Mouse (Mus musculus) T-helper 2 cell (primary cell): Measurements from ENCODE around the gene Pcsk1n.
"Not testable (repeated sequence)": the region's sequence is repeated elsewhere in the genome, so short reads cannot be mapped to it uniquely, and the experiment has no call there.

Experiments used
- in situ Hi-C: fragments of 300-600 bp; cut with MboI, MseI; formaldehyde crosslinking; loops from one replicate; pipeline ENCODE4 v1.15.1; 2025; ENCODE audit warnings: high pct_unique_total_duplicates

Gene Pcsk1n

DNA sequence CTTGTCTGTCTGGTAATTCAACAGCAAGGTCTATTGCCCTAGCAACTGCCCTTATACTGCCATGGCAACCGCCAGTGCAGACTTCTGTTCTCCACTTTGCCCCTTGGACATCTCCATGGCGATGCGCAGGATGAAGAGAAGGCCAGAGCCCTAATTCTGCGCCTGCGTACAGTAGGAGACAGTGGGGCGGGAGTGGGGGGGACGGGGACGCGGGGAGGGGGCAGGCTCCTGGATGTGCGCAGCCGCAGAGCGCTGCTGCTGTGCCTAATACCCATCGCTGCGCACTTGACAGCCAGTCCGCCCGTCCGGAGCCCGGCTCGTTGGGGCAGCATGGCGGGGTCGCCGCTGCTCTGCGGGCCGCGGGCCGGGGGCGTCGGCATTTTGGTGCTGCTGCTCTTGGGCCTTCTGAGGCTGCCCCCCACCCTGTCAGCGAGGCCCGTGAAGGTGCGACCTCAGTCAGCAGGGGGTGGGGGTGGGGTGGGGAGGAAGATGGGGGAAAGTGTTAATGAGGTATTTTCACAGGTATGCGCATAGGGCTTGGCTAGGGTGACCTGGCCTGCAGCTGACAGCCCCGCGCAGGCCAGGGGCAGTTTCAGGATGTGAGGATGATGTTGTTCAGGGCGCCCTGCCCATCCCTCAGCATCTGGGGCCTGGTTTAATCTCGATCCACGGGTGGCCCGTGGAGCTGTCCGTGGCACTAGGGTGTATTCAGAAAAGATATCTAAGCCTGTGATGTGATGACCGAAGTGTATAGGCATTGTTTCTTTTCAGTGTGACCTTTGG is at the start of gene Pcsk1n:
Gene Pcsk1n (plus strand): TSS at position 222 of the 783 bp plus-strand sequence.
- in situ Hi-C loops: loop anchor here (10.0 kb wide), 1 partner anchor 95 kb away; the partner anchor contains the start of gene Glod5

DNA sequence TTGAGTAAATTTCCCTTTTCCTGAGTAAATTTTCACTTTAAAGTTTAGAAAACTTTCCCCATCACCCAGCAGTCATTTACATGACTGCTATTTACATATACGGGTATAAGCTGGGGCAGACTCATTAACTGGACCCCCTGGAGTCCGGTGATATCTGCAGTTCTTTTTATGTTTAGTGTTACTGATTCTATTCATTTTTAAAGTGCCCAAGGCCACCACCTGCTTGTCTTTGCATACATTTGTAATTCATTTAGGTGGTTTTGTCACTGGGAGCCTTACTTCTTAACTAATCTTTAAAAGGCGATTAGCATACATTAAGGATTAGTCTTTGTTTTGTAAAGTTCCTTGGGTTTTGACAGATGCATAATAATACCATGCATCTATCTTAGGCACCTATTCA is 49.8 kb upstream of the Pcsk1n start:
- in situ Hi-C loops: no loop called here

DNA sequence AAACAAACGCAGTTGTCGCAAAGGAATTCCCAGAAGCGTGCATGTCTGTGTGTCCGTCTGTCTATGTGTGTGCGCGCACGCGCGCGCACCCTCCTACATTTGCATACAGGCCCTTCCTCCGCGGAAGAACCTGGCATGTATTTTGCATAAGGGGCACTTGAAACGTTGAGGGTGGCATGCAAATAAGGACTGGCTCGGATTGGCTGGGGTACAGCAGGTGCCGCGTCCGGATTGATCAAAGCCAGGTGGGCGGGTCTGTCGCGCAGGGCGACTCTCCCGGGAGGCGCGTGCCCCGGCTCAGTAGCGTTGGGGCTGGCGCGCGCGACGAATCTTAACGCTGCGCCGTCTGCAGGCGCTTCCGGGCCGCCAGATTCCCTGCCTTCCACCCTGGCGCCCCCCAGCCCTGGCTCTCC is 41.6 kb upstream of the Pcsk1n start, which contains the start of gene Pim2:
Gene Pim2 (plus strand): TSS at position 256 of the 413 bp plus-strand sequence.
- in situ Hi-C loops: no loop called here

DNA sequence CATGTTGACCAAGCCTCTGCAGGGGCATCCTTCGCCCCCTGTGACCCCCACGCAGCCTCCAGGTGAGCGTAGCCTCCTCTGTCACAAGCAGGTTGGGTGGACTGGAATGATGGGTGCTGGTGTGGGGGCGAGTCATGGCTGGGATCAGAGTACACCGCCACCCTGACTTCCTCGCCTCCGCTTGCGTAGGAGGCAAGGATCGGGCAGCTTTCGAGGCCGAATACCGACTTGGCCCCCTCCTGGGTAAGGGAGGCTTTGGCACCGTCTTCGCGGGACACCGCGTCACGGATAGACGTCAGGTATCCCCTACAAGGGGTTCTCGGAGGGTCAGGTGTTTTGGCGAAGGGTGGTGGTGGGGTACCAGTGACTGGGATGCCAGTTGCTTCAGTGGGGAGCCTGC is 41.1 kb upstream of the Pcsk1n start:
- in situ Hi-C loops: no loop called here

DNA sequence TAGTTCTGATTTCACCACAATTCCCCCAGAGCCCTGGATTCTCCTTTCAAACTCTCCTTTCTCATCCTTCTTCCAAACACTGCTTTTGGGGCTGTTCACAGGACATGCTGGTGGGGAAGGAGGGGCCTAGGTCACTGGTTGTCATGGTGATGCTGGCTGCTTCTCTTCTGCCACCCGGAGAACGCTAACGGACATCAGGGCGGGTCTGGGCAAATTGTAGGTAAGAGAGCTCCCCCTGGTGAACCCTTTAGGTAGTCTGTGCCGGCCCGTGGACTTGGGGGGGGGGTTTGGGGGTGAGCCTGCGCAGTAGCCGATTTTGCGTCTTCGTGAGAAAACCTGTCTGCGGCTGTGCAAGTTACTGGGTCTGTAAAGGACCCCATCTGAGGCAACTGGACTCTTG is 39.8 kb upstream of the Pcsk1n start:
- in situ Hi-C loops: no loop called here

DNA sequence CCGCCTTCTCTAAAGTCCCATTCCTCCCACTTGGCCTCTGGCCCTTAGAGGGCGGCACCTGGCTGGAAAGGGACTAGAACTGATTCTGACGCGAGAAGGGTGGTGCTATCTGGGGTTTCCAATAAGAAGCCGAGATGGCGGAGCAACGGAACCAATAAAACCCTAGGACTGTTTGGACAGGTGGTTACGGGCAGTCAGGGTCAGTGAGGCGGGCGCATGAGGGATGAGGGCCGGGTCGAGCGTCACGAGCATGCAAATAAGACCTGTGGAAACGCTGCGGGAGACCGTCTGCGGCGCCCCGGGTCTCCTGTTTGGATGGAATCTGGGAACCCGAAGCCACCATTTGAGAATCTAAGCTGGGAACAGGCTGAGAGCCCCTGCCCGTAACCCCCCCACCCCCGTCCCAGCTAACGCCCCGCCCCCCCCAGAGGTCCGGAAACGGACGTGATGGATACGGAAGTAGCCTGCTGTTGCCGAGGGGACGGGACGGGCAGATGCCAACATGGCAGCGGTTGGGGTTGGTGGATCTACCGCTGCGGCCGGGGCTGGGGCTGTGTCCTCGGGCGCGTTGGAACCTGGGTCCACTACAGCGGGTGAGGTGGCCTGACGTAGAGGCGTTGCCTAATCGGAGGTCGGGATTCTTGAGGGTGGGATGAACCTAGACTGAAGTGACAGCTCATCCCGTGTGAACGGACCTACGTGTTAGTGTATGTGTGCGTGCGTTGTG is 35.6 kb upstream of the Pcsk1n start, which contains the start of gene Slc35a2:
Gene Slc35a2 (plus strand): TSS at position 188 of the 727 bp plus-strand sequence.
- in situ Hi-C loops: no loop called here

DNA sequence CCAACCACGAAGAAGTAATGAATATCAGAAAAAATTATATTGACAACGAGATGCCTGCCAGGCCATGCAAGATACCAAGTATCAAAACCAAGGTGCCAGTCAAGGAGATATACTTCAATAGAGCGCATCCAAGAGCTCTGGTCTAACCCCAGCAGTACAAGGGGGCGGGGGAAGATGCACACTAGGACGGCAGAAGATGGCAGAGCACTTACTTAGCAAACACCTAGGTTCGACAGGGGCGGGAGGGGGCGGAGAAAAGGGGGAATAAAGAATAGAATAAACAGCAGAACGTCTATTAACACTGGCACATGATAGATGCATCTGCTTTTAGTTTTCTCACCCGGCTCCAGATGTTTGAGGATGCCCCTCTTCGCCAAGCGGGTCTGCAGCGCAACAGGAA is 21.4 kb upstream of the Pcsk1n start:
- in situ Hi-C loops: no loop called here

DNA sequence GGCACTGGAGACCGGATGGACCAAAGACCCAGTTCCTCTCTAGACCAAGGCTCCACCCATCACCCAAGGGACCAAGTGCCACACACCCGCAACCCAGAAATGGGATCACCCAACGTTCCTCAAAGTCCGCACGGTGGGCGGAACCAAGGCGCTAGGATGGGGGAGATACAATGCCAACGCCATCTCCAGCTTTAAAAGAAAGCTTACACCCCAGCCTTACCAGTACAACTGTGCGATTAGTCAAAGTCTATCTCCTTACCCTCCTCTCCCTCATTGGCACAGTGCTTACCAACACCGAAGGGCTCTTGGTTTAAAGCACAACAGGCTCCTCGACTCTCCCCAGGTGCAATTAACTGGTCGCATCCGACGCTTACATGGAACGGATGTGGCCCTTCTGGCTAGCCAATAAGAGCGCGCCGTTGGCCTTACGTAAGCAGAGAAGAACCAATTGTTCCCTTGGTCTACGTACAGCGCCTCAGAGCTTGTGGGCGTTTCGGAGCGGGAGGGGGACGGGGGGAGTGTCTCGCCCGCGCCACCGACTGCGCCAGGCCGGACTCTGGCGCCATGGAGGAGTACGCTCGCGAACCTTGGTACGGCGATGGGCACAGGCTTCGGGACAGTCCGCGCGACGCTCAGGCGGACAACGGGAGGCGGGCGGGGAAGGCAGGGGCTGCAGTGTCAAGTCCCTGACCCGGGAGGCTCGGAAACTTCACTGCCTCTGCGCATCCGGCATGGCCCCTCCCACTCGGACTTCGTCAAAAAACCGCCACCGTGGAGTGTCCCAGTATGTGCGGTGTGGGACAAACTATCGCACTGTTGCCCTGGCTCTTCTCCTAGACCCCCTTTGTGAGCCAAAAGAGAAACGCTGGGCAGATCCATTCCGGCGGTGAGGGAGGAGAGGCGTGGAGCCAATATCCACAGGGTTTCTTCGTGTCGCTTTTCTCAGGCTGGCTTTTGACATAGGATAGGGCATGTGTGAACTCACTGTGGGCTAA is 20.4 kb upstream of the Pcsk1n start, which contains the start of the genes Pqbp1 and Timm17b:
Gene Pqbp1 (minus strand): TSS at position 390 of the 995 bp plus-strand sequence.
Gene Timm17b (plus strand): TSS at position 478 of the 995 bp plus-strand sequence.
- in situ Hi-C loops: no loop called here

DNA sequence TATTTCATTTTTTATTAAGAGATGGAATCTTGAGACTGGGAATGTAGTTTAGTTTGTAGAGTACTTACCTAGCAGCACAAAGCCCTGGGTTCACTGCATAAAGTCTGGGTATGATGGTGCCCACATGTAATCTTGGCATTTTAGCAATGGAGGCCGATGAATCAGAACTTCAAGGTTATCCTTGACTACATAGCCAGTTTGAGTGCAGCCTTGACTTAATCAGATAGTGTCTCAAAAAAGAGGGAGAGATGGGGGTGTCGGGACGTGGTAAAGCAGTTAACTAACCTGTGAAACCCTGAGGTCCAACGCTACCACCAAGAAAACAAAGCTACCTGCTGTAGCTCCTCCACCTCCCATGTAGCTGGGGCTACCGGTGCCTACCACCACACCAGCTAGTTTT is 15.2 kb upstream of the Pcsk1n start:
- in situ Hi-C loops: no loop called here

DNA sequence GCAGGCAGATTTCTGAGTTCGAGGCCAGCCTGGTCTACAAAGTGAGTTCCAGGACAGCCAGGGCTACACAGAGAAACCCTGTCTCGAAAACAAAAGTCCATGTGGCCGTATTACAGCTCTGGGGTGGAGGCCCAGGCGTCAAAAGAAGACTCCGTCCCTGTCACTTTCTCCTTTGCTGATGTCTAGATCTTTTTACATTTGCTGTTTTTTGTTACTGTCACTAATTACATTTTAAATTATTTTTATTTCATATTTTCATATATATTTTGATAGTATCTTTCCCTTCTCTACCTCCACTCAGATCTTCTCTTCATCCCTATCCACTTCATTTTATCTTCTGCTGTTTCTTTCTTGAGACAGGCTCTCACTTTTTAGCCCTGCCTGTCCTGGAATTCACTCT is 11.9 kb upstream of the Pcsk1n start, which contains the start of gene Gm10491:
Gene Gm10491 (minus strand): TSS at position 101 of the 400 bp plus-strand sequence.
- in situ Hi-C loops: no loop called here

DNA sequence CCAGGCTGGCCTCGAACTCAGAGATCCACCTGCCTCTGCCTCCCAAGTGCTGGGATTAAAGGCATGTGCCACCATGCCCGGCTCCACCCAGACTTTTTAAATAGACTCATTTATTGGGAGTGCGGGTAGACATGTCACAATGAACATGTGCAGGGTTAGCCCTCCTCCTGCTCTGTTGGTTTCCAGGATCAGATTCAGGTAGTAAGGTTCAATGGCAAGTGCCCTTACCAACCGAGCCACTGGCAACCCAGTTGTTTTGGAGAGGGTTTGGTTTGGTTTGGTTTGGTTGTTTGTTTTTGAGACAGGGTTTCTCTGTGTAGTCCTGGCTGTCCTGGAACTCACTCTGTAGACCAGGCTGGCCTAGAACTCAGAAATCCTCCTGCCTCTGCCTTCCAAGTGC is 10.4 kb upstream of the Pcsk1n start, which contains the start of gene Gm10490:
Gene Gm10490 (plus strand): TSS at position 301 of the 400 bp plus-strand sequence.
- in situ Hi-C loops: not testable (repeated sequence)

DNA sequence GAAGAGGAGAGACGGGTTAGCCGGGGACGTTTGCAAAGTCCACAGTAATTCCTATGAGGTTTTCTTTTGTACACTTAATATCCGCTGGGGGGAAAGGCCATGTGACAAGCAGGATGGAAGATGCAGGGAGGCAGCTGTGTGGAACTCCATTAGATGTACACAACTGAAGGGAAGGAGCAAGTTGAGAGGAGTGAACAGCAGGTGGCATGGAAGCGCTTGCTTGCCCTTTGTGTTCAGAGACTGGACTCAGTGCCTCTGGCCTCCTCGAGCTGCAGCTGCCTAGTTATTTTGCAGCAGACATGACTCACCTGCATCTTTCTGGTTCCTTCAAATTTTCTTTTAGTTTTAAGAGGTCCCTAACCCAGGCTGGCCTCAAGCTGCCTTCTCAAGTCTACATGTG is 9.1 kb upstream of the Pcsk1n start:
- in situ Hi-C loops: loop anchor here (10.0 kb wide), 1 partner anchor 104 kb away; the partner anchor contains the start of gene Glod5

DNA sequence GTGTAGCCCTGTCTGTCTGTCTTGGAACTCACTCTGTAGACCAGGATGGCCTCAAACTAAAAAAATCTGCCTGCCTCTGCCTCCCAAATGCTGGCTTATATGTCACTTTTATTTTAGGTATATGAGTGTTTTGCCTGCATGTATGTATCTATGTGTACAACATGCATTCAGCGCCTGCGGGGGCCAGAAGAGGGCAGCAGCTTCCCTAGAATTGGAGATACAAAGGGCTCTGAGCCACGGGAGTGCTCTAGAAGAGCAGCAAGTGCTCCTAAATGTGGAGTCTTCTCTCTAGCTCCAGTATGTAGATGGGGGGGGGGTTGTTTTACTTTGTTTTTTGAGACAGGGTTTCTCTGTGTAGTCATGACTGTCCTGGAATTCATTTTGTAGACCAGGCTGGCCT is 4.0 kb upstream of the Pcsk1n start:
- in situ Hi-C loops: loop anchor here (10.0 kb wide), 1 partner anchor 99 kb away; the partner anchor contains the start of gene Glod5

DNA sequence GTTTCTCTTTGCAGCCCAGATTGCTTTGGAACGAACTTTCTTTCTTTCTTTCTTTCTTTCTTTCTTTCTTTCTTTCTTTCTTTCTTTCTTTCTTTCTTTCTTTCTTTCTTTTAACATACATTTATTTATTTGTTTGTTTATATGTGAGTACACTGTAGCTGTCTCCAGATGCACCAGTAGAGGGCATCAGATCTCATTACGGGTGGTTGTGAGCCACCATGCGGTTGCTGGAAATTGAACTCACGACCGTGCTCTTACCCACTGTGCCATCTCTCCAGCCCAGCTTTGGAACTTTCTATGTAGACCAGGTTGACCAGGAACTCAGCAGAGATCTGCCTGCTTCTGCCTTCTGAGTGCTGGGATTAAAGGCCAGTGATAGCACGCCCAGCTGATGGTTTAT is 1.7 kb upstream of the Pcsk1n start:
- in situ Hi-C loops: loop anchor here (10.0 kb wide), 1 partner anchor 97 kb away; the partner anchor contains the start of gene Glod5

DNA sequence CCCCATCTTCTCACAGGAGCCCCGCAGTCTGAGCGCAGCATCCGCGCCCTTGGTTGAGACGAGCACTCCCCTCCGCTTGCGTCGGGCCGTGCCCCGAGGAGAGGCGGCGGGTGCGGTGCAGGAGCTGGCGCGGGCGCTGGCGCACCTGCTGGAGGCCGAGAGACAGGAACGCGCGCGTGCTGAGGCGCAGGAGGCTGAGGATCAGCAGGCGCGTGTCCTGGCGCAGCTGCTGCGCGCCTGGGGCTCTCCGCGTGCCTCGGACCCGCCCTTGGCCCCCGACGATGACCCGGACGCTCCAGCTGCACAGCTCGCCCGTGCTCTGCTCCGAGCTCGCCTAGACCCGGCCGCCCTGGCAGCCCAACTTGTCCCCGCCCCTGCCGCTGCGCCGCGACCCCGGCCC is 2.4 kb downstream of the Pcsk1n start:
- in situ Hi-C loops: no loop called here

DNA sequence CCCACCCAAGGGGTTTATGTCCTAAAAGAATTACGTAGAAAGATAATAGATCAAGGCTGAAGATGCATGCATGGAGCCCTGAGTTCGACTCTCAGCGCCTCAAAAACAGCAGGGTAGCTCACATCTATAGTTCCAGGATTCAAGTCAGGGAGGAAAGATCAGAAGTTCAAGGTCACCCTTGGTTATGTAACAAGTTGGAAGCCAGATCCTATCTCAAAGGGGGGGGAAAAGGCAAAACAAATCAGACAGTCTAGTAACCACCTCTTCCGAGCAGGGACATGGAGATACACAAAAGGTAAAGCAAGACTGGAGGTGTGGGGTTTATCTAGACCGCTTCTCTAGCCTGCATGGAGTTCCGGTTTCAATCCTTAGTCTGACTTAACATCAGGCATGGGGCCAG is 6.6 kb downstream of the Pcsk1n start:
- in situ Hi-C loops: no loop called here

DNA sequence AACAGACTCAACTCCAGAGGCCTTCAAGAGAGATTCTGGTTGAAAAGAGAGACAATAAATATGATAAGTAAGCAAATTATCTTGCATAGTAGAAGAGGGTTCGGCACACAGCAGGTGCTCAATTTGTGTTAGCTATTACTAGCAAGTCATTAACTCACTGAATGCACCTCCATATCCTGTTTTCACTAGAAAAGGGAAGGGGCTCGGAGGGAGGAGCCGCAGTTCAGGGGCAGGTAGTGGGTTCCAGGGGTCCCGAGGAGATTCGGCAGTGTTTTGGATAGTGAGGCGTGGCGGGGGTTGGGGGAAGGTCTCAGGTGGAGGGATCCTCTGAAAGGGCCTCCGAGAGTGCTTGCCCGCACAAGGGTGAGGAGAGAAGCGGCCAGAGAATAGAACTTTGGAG is 7.5 kb downstream of the Pcsk1n start:
- in situ Hi-C loops: no loop called here

DNA sequence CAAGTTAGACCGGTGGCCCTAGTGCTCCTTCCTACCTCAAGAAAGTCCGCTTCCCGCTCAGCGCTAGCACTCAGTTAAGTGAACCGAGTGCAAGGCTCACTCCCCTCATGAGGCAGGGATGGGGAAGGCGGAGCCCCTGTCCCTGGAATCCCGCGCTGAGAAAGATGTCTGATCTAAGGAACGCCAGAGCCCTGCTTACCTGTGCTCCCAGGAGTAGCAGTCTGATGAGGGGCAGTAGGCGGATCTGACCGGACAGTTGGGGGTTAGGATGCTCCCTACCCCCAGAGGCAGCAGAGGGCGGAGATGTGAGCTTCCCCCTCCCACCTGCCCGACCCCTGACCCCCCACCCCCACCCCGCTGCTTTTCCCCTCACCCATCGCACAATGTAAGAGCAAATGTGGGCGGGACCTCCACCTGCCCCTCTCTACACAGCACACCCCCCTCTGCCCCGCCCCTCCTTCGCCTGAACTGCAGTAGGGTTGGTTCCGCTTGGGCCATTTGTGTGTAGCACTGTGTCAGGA is 8.7 kb downstream of the Pcsk1n start, which contains the start of gene Eras:
Gene Eras (minus strand): TSS at position 338 of the 521 bp plus-strand sequence.
- in situ Hi-C loops: no loop called here

DNA sequence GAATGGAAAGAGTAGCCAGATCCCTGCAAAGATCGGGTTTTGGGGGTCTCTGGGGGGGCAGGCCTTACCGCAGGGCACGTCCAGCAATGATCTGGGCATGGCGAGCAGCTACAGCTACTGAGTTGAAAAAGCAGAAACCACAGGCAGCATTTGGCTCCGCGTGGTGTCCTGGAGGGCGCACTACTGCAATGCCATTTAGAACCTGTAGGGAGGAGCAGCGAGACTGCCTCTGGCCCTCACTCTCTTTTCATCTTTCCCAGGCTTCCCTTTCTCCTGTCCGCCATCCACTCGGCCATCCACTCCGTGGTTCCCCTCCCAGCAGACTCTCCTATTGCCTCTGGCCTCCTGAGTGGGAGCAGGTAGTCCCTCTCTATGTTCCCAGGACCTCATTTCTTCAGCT is 17.3 kb downstream of the Pcsk1n start:
- in situ Hi-C loops: loop anchor here (5.0 kb wide), 1 partner anchor 85 kb away; no protein-coding TSS in a partner anchor

DNA sequence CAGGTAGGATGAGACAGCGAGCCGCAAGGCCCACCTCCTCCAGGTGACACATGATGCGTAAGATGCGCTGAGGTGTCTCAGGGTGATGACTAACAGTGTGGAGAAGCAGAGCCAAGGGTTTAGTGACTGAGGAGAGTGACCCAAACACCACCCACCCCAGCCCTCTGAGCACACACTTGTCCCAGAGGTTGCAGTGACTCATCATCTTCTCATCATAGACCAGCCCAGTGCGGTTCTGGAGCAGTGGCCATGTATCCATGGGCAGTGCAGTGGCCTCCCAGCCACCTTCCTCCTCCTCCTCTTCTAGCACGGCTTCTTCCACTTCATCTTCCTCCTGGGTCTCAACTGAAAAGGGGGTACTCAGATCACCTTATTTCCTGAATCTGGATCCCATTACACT is 18.0 kb downstream of the Pcsk1n start:
- in situ Hi-C loops: loop anchor here (5.0 kb wide), 1 partner anchor 85 kb away; no protein-coding TSS in a partner anchor
